Mouse (Mus musculus) CD8-positive naive resting alpha-beta T cell, adult 2 months (primary cell): ENCODE results near the gene Lrrc15.

Source experiments
- DNase-seq, 2 experiments: peaks; one replicate each; pipeline ENCODE4 v3.0.0; 2022; ENCODE audit warnings: low read depth in 2 of 2, low spot score in 2 of 2

Gene Lrrc15

DNA sequence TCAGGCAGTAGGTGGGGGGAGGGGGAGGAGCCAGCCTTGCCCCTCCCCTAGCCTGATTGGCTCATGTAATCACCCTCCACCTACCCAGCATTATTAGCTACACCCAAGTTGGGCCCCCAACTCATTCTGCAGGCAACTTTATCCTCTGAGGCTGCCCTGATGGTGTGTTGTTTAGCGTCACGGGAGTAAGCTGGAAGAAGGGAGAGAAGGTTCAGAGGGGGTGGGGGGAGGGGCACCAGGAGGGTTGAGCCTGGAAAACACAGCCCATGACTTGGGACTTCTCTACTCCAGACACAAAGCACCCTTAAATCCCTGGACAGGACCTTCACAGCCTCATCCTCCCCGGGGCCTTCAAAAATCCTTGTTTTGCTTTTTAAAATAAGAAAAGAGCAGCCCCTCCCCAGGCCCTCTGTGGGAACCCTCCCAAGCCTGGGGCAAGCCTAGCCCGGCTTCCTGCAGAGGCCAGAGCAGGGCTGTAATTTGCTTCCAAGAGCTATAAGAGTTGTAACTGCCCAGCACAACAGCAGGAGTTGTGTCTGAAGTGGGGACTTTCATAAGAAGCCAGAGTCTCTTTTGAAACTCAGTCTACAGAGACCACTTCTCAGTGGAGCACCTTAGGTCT lies 2.3 kb downstream of the Lrrc15 start:
- no peak for DNase-seq

DNA sequence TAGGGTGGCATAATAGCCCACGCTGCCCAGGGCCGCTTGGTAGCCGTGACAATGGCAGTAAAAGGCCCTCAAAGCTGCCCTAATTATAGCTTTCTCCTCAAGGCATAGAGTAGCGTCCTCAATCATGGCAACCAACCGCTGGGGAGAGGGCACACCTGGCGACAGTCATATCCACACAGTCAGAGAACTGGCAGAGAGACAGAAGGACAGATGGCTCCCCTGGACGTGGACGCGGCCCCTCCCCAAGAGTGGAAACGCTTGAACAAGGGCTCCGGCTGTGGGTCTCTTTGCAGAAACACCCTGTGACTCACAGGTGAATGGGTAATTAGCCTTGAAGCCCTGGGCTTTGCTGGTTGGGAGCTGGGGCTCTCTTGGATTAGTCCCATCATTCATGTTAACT lies 4.7 kb downstream of the Lrrc15 start:
- no peak for DNase-seq

DNA sequence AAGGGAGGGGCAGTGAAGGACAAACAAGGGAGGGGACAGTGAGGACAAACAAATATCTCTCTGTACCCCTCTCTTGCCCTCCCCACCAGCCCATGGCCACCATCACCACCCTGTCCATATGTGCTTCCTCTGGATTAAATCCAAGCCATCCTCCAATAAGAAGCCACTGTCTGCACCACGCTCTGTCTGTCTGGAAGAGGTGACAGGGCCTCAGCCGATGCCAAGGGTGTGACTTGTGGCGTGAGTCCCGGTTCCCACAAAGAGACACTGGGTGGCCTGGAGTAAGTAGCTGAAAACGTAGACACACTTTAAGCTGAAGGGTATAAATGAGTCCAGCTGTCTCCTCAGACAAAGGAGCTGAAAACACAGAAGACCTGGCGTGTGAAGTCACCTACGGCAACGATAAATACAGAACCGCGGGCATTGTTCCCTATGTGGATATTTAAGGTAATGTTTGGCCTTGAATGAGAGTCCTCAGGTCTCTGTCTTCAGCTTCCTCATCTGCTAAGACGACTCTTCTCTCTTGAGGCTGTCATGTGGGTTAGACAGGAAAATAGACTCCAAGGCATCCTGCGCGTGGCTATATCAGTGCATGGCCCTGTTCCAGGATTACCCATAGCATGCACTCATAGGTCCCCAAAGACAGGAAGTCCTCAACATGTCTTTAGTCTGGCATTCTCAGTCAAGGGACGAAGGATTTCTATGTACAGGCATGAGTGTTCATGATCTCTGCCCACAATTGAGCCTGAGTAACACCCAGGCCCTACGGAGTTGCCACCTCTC lies 7.3 kb downstream of the Lrrc15 start:
- DNase-seq, result no peak

DNA sequence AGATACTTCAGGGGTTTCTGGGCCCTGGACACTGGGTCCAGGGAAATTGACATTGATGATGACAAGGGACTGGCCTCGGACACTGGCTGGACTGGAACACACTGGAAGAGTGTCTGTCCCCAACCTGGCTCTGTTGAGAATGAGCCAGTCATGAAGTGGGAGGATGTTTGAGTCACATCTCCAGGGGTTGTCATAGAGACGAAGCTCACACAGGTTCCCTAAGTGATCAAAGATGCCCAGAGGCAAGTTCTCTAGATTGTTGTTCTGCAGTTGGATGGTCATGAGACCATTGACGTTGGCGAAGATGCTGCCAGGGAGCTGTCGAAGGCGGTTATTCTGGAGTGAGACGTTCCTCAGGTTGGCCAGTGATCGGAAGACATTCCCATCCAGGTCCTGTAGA lies 10.0 kb downstream of the Lrrc15 start:
- no peak for DNase-seq

DNA sequence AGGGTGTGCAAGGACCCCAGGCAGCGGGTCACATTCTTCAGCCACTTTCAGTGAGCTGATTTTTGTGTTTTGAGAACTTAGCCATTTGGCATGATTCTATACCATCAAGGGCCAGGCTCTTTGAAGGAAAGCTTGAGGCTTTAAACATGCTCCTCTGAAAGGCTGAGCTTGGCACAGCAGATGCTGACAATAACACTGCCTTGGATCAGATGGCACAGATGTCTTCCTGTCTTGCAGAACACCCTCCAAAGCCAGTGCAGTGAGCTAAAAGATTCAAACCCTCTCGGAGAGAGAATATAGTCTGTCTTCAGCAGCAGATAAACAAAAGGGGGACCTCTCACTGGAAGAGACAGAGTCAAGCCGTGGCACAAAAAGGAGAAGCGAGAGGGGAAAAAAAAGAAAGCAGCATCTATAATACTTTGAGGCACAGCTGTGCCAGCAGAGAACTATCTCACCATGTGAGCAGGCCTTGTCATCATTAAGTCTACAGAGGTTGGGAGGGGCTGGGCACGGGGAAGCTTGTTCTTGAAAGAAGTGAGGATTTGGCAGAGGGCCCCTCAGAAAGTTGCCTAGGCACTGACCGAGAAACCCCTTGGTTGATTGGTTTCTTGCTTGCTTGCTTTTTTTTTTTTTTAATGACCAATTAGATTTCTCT lies 11.0 kb downstream of the Lrrc15 start:
- no peak for DNase-seq

DNA sequence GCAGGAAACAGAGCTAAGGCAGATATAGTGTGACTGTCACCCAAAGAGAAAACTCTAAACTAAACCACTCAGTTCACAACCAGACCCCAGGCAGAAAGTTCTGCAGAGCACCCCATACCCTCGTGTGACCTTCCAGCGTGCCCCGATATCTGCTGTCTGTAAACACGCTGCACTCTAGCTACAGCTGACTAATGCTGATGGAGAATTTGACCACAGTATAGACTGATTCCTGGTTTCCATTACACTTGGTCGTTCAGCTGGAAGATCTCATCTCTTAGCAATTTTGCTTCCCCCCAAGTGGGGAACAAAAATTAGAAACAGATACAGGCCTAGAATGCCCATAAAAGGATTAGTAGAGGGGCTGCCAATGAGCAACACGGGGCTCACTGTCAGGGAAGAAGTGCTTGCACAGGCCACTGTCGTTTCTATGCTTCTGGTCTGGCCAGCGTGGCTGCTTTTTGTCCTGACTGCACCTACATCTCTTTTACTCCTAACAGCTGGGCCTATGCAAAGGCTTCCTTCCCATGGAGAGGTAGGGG lies 11.8 kb downstream of the Lrrc15 start:
- no peak for DNase-seq

DNA sequence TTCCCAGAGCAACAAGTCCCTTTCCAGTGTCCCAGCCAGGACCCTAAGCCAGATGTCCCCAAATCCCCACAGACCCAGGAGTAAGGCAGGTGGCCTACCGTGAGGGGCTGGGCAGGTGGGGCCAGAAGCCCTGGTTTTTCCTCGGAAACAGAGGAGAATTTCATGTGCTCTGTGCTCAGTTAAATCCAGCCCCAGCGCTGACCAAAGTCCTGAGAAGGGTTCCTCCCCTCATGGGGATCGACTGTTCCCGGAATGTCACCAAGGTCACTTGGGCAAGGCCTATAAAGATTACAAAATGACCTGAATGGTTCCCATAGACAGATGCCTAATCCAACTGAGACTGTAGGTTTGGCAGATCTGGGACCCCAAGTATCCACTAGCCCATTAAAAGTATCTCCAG lies 15.7 kb downstream of the Lrrc15 start, which contains the start of gene Cpn2:
Cpn2 (minus strand) TSS at position 141 of the 400 bp plus-strand sequence.
- no peak for DNase-seq

DNA sequence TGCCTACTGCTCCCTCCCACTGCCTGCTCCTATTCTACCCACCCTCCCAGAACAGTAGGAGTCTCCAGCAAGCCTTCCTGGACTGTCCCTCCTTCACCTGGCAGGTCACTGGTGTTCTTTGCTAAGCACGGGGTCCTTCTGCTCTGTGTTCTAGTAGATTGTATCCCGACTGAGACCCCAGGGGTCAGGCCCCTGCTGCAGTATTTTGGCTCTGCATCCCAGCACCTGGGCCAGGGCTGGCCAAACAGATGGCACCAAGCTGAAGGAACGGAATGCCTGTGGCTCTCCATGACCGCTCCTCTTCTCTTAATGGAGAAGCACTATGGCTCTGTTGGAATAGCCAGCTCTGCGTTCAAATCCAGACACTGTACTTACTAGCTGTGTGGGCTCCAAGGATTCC lies 16.5 kb downstream of the Lrrc15 start:
- no peak for DNase-seq

DNA sequence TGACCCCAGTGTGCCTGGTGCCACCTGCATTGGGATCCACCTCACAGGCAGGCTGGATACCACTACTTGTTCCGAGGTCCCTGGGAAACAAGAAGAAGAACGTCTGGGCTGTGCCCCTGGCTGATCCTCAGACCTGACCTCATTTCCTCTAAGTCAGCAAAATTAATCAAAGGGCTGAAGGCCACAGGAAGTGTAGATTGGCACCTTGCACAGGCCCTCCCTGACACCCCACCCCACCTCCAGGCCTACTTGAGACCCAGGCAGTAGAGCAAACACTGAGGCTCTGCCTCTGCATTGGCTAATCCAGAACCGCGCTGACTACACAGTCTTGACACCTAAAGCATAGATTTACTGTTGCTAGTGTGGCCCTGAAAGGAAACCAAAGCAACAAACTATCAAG lies 17.4 kb downstream of the Lrrc15 start:
- DNase-seq, result no peak

DNA sequence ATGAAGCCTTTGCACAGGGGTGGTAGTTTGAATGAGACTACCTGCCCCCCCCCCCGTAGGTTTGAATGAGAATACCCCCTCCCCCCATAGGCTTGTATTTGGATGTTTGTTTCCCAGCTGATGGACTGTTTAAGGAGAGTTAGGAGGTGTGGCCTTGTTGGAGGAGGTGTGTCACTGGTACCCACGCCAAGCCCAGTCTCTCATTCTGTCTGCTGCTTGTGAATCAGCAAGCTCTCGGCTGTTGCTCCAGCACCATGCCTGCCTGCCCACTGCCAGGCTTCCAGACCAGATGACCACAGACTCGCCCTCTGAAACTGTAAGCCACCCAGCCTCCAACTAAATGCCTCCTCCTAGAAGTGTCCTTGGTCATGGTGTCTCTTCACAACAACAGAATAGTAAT lies 19.9 kb downstream of the Lrrc15 start:
- no peak for DNase-seq

DNA sequence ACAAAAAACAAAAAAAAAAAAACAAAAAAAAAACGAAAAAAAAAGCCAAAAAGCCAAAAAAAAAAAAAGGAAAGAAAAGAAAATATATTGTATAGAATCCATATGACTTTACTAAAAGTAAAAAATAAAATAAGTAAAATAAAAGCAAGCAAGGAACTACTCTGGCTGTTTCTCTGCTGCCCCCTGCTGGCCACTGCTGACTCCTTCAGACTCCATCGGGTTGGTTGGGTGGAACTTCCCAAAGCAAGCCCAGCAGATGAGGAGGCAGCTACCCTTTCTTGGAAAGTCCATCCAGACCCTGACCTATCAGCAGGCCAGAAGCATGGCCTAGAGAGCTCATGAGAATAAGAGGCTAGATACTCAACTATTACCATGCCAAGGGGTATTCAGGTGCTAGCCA lies 20.4 kb downstream of the Lrrc15 start:
- DNase-seq, result peak; percentile 40 to 53

DNA sequence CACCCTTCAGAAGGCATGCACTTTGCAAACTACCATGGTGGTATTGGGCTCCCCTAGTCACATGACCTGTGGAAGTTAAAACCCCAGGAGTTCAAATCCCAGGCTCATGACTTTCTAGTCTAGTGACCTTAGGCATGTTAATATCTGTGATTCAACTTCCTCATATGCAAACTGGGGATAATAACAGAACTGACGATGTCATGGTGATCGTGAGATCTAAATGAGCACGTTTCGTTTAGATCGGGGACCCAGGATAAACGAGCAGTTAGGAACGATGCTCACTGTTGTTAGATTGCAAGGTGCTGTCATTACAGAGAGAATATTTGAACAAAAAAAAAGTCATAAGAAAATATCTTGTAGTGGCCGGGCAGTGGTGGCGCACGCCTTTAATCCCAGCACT lies 20.9 kb downstream of the Lrrc15 start:
- DNase-seq, result no peak

DNA sequence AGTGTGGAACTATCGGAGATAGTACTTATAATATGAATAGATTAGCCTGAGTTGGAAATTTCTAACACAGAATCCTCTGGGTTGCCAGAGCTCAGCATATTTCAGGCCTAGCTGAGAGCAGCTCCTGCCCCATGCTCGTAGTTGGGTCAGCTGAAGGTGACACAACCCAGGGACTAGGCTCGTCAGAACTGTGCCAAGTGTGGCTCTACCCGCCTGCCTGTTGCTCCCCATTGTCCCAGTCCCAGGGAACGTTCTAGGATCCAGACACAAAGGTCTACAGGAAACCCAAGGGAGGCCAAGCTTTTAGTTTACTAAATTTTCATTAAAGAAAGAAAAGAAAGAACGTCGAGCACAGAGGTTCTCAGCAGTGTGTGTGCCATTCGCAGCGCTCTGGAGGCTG lies 21.7 kb downstream of the Lrrc15 start:
- DNase-seq, result no peak

DNA sequence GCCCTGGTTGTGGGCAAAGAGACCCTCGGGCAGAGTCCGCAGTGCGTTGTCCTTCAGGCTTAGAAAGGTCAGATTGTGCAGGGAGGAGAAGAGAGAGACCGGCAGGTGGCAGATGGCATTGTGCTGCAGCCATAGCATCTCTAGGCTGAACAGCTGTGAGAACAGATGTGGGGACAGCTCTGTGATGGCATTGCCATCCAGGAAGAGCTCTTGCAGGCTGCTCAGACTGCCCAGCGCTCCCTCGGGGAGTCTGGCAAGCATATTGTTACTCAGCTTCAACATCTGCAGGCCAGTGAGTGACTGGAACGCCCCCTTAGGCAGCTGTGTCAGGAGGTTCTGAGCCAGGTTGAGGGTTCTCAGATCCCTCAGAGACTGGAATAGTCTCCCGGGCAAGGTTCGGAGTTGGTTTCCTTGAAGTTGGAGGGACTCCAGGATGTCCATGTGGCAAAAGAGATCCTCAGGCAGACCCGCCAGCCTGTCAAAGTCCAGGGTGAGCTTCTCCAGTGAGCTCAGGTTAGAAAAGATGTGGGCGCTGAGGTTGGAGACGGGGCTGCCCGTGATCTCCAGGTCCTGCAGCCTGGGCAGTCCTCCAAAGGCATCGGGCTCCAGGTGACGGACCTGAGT lies 22.9 kb downstream of the Lrrc15 start:
- DNase-seq, result no peak

DNA sequence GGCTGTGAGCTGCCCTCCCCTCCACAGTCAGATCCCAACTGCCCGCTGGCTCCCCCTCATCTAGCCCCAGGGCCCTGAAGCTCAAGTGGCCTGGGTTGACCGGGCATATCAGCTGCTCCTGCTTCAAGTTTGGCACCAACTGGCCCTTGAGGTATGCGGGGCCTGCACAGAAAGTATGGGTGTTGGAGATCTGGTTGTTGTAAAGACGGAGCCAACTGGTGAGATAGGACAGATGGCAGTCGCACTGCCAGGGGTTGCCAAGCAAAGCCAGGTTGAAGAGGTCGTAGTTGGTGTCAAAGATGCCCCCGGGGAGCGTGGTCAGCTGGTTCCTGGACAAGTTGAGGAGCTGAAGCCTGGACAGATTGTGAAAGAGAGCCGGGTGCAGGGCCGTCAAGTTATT lies 23.6 kb downstream of the Lrrc15 start:
- DNase-seq, result no peak

DNA sequence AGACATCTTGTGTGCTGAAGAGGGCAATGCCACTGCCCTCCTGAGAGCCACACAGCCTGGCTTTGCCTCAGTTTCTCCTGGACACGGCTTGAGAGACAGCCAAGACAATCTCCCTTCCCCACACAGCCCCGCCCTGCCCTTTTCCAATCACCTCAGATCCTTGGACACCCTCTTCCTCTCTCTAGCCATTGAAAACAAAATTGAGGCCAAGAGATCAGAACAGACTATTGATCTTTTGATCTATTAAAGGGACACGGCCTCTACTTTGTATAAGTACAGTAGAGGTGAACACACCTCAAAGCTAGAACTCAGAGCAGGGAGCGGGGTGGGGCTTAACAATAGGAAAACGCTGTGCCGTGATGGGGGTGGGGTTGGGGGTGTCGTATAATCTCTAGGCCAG lies 24.6 kb downstream of the Lrrc15 start:
- no peak for DNase-seq

DNA sequence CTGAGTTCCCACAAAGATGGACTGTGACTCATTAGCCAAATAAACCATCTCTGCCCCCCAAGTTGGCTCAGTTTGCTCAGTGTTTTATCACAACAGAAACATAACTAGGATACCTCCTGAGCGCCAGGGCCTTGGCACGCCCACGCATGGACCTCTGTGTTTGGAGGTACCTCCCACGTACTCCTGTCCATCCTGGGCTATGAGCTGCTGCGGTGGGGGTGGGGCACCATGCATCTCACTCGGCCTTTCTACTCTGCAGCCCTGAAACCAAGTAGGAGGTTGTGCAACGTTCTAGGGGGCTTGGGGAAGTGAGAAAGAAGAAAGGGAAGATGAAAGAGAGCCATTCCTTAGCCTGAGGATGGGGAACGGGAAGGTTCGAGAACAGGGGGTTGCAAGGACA lies 25.3 kb downstream of the Lrrc15 start:
- no peak for DNase-seq

DNA sequence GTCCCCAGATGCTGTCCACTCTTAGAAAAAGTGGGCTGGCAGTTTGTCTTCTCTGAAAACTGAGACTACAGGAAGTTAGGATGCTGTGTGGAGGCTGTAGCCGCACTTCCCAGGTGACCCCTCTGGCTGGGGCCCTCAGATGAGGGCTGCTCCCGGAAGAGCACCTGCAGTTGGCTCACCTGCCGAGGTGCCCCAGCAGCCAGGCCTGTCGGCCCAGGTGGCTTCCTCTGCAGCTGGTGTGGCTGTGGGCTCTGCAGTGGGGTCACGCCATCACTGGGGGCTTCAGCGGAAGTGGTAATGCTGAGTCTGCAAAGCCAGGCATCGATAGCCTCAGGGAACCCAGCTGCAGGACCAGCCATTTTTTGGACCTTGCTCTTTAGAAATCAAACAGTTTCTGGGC lies 28.0 kb downstream of the Lrrc15 start:
- no peak for DNase-seq

DNA sequence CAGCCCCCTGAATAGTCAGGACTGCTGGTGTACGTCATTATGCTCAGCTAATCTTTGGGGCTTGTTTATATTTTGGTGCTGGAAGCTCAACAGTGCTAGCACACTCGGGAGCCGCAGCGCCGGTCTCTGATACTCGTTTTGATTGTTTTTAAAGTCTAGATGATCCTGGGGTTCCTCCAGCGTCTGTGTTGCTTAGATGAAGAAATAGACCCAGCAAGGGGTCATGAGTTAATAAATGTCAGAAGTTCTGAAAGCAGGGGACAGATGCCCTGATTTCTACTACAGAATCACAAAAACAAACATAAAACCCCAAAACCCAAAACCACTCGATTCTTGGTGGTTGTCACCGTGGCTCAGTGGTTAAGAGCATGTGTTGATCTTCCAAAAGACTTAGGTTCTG lies 29.2 kb downstream of the Lrrc15 start:
- DNase-seq, result no peak

DNA sequence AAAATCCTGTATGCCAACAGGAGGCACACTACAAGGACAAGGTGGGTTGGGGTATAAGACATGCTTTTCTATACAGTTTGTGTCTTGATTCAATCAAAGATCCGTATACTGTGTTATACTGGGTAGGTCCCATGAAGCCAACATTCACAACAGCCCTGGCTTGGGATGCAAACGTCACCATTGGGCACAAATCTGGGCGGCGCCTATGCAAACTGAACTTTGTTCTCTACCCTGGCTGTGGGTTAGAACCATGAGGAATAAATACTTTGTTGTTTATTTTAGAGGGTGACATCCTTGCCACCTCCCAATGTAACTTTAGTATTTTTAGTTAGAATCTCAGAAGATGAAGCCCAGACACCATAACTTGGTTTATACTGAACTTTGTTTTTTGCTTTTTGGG lies 29.7 kb downstream of the Lrrc15 start:
- no peak for DNase-seq

DNA sequence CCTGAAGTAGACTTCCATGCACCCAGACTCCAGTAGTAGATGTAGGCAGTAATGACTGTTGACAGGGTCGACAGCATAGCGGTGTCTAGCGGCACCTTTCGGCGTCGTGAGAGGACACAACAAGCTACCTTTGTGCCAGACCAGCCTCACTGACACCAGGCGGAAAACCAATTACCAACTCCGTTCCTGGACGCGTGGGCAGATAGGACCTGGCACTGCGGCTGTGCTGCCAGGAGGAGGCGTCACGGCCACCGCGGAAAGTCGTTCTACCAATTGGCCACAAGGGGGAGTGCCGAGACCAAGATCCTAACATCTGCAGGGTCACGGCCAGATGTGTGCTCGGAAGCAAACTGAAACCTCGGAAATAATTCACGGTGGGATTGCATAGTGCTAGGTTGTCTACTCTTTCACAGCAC lies 31.0 kb downstream of the Lrrc15 start:
- peak; percentile 88 to 89 for DNase-seq
